Mouse (Mus musculus) telencephalon, adult 2 months (tissue): ENCODE data around the gene Cckbr.
"Not testable (repeated sequence)": the region's sequence is repeated elsewhere in the genome, so short reads cannot be mapped to it uniquely, and the experiment has no call there.

Source experiments
- DNase-seq: peaks from one replicate; pipeline ENCODE4 v3.0.0-alpha.2; 2011; ENCODE audit warnings: low read depth, low spot score

Cckbr gene

GRCm38 (mm10) chr7:105425424-105426043 is at the start of gene Cckbr:
Cckbr (plus strand) TSS chr7:105425731.
- no peak for DNase-seq

- DNase-seq = no peak
Measured at GRCm38 (mm10) chr7:105380329-105380728, 45.2 kb upstream of the Cckbr start.

- DNase-seq = no peak
Measured at GRCm38 (mm10) chr7:105387696-105388095, 37.8 kb upstream of the Cckbr start.

GRCm38 (mm10) chr7:105390236-105390635 is 35.3 kb upstream of the Cckbr start:
- no peak for DNase-seq

GRCm38 (mm10) chr7:105394606-105395005 is 30.9 kb upstream of the Cckbr start:
- no peak for DNase-seq

GRCm38 (mm10) chr7:105395131-105395820 is 30.3 kb upstream of the Cckbr start:
- no peak for DNase-seq

- no peak for DNase-seq
Measured at GRCm38 (mm10) chr7:105396126-105396525, 29.4 kb upstream of the Cckbr start.

- no peak for DNase-seq
Measured at GRCm38 (mm10) chr7:105399058-105399934, 26.2 kb upstream of the Cckbr start.

- peak; percentile 99 for DNase-seq
Measured at GRCm38 (mm10) chr7:105399935-105400624, 25.5 kb upstream of the Cckbr start, which contains the start of gene Fam160a2. Fam160a2 (minus strand) TSS chr7:105400054.

GRCm38 (mm10) chr7:105404268-105404667 is 21.3 kb upstream of the Cckbr start, which contains the start of gene Cnga4:
Cnga4 (plus strand) TSS chr7:105404568.
- no peak for DNase-seq

- no peak for DNase-seq
Measured at GRCm38 (mm10) chr7:105406322-105406721, 19.2 kb upstream of the Cckbr start.

GRCm38 (mm10) chr7:105411874-105412632 is 13.5 kb upstream of the Cckbr start:
- not testable (repeated sequence) for DNase-seq

- DNase-seq = no peak
Measured at GRCm38 (mm10) chr7:105414385-105414784, 11.1 kb upstream of the Cckbr start.

GRCm38 (mm10) chr7:105416529-105416928 is 9.0 kb upstream of the Cckbr start:
- no peak for DNase-seq

GRCm38 (mm10) chr7:105418106-105418505 is 7.4 kb upstream of the Cckbr start:
- no peak for DNase-seq

- DNase-seq = no peak
Measured at GRCm38 (mm10) chr7:105420903-105421302, 4.6 kb upstream of the Cckbr start.

- DNase-seq = no peak
Measured at GRCm38 (mm10) chr7:105424368-105424767, 1.2 kb upstream of the Cckbr start.

GRCm38 (mm10) chr7:105426051-105426450 is 520 bp downstream of the Cckbr start:
- no peak for DNase-seq

GRCm38 (mm10) chr7:105432058-105432457 is 6.5 kb downstream of the Cckbr start:
- no peak for DNase-seq

- no peak for DNase-seq
Measured at GRCm38 (mm10) chr7:105433859-105434258, 8.3 kb downstream of the Cckbr start.

GRCm38 (mm10) chr7:105434798-105435197 is 9.3 kb downstream of the Cckbr start:
- DNase-seq = no peak
